Mouse (Mus musculus): ENCODE results near the gene Ralgds. TPM values are rescaled to one million over a fixed set of nuclear protein-coding genes. Genes with fewer than 3 reads are reported as not detected.
"Not testable (repeated sequence)": the region's sequence is repeated elsewhere in the genome, so short reads cannot be mapped to it uniquely, and the experiment has no call there.

Gene Ralgds
- 50.3 and 50.7 TPM in 2 replicates for polyA plus RNA-seq (2015; fragmentation: Nextera tagmentation; extraction: Ambion mirVana)

- no peaks in the 10 kb centered on the region for H3K9me3 ChIP-seq
- H3K4me2 ChIP-seq, result peak within 1 kb of the TSS; percentile 96
- H3K27me3 ChIP-seq, result peaks cover 5% of the 10 kb centered on the region; the same call in 1 of the 2 replicates
- peak within 1 kb of the TSS; percentile 80 for H3K4me3 ChIP-seq
- ATAC-seq (ENCODE audit: insufficient number of reproducible peaks, low FRiP score, low TSS enrichment, low read depth), result no peak
- H3K9ac ChIP-seq, result peak within 1 kb of the TSS; percentile 77
- H3K36me3 ChIP-seq, result peaks cover 7% of the 10 kb centered on the region; the same call in 1 of the 2 replicates
- peak within 1 kb of the TSS; percentile 81 for H3K27ac ChIP-seq
- under 1% methylated on average over 71 of the region's 71 CpGs for WGBS
- peaks cover 38% of the 10 kb centered on the region for H3K4me1 ChIP-seq
Measured at GRCm38 (mm10) chr2:28512798-28513401, at the start of gene Ralgds. TSS of gene Ralgds (plus strand) at chr2:28513125.

GRCm38 (mm10) chr2:28463919-28464318 lies 49.0 kb upstream of the Ralgds start:
- H3K9me3 ChIP-seq, result no peaks in the 10 kb centered on the region
- H3K36me3 ChIP-seq, result no peaks in the 10 kb centered on the region
- no peak overlapping the region for H3K4me2 ChIP-seq
- WGBS, result 44% methylated on average over 3 of the region's 3 CpGs
- no peak overlapping the region for H3K27ac ChIP-seq
- no peak overlapping the region for H3K4me3 ChIP-seq
- ATAC-seq (ENCODE audit: insufficient number of reproducible peaks, low FRiP score, low TSS enrichment, low read depth), result no peak
- peaks cover 18% of the 10 kb centered on the region for H3K4me1 ChIP-seq
- H3K27me3 ChIP-seq, result no peaks in the 10 kb centered on the region
- no peak overlapping the region for H3K9ac ChIP-seq

GRCm38 (mm10) chr2:28464919-28465318 lies 48.0 kb upstream of the Ralgds start:
- no peak overlapping the region for H3K27ac ChIP-seq
- no peak for ATAC-seq (ENCODE audit: insufficient number of reproducible peaks, low FRiP score, low TSS enrichment, low read depth)
- no peak overlapping the region for H3K4me2 ChIP-seq
- H3K9me3 ChIP-seq, result no peaks in the 10 kb centered on the region
- H3K36me3 ChIP-seq, result peaks cover 9% of the 10 kb centered on the region
- WGBS, result 72% methylated on average over 9 of the region's 9 CpGs
- peaks cover 21% of the 10 kb centered on the region for H3K4me1 ChIP-seq
- no peak overlapping the region for H3K9ac ChIP-seq
- H3K4me3 ChIP-seq, result no peak overlapping the region
- H3K27me3 ChIP-seq, result no peaks in the 10 kb centered on the region

- H3K27me3 ChIP-seq, result no peaks in the 10 kb centered on the region
- no peak within 1 kb of the TSS for H3K9ac ChIP-seq
- peak within 1 kb of the TSS; percentile 32 for H3K4me3 ChIP-seq
- peaks cover 21% of the 10 kb centered on the region for H3K4me1 ChIP-seq
- no peaks in the 10 kb centered on the region for H3K9me3 ChIP-seq
- WGBS, result 5% methylated on average over 25 of the region's 25 CpGs
- H3K36me3 ChIP-seq, result peaks cover 20% of the 10 kb centered on the region
- no peak within 1 kb of the TSS for H3K27ac ChIP-seq
- ATAC-seq (ENCODE audit: insufficient number of reproducible peaks, low FRiP score, low TSS enrichment, low read depth), result peak; percentile 62; the same call in 1 of the 2 replicates
- H3K4me2 ChIP-seq, result peak within 1 kb of the TSS; percentile 59
Measured at GRCm38 (mm10) chr2:28465836-28466518, 46.9 kb upstream of the Ralgds start, which contains the start of gene 1700007K13Rik. TSS of gene 1700007K13Rik (minus strand) at chr2:28466332.

DNA sequence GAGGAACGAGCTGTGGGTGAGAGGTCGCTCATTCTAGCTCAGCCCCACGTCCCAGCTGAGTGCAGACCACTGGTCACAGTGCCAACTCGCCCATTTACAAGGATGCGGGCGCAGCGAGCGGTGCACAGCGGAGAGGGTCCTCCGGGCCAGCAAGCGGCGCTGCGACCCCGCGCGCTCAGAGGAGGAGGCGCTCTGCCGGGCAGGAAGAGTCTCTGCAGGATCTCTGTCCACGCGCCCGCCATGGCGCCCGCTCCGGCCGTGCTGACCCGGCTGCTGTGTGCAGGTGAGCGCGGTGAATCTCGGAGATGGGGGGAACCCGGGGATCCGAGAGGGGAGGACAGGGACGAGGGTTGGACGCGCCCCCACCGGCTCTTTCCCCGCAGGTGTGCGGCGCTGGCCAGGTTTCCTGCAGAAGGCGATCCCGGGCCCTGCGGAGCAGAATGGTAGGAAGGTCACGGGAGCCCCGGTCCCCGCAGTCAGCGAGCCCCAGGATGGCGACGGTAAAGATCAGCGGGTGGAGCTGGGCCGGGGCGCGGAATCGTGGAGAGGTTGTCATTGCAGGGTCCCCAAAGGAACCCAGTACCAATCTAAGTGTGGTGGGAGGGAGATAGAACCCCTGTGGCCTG lies 45.0 kb upstream of the Ralgds start, which contains the start of gene Mrps2:
TSS of gene Mrps2 (plus strand) at position 207 of the 626 bp plus-strand sequence.
- Histone ChIP-seq H3K27me3 (no peaks in the 10 kb centered on the region), H3K4me3 (peak within 1 kb of the TSS; percentile 92), H3K36me3 (peaks cover 38% of the 10 kb centered on the region), H3K4me2 (peak within 1 kb of the TSS; percentile 56), H3K9me3 (no peaks in the 10 kb centered on the region), H3K9ac (peak within 1 kb of the TSS; percentile 92), H3K4me1 (peaks cover 21% of the 10 kb centered on the region), H3K27ac (0 out of 2 replicates have a peak within 1 kb of the TSS, but pooled peaks have one; percentile 47)
- ATAC-seq (ENCODE audit: insufficient number of reproducible peaks, low FRiP score, low TSS enrichment, low read depth), result peak; percentile 84
- under 1% methylated on average over 52 of the region's 52 CpGs for WGBS

DNA sequence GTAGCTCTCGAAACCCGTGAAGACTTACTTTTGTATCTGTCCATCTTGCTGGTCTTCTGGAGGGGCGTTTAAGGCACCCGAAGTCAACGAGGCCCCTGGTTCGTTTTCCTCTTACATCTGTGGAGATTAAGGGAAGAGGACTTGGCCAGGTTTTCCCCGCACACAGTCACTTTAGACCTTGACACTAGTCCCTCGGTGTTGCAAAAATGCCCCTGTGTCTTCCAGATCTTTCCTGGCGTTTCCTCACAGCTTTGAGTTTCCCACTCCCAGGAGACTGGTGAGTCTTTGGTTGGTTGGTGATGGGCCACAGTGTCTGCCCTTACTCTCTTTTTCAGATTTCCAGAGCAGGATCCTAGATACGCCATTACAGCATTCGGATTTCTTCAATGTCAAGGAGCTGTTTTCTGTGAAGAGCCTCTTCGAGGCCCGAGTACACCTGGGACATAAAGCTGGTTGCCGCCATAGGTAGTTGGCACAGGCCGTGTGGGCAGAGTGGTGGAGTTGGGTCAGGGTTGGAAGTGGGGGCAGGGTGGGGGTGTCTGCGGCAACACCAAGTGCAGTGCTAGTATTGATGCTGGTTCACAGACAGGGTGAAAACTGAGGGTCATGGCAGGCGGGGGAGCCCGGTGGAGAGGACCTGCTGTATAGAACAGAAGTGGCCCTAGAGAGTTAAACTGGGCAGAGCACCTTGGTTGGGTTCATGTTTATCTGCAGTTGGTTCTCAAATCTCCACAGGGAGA lies 44.3 kb upstream of the Ralgds start:
- peak overlapping the region; percentile 92 for H3K4me3 ChIP-seq
- H3K27me3 ChIP-seq, result no peaks in the 10 kb centered on the region
- H3K9ac ChIP-seq, result peak overlapping the region; percentile 92
- peaks cover 21% of the 10 kb centered on the region for H3K4me1 ChIP-seq
- H3K27ac ChIP-seq, result no peak overlapping the region
- H3K36me3 ChIP-seq, result peaks cover 39% of the 10 kb centered on the region
- WGBS, result 54% methylated on average over 18 of the region's 18 CpGs
- ATAC-seq (ENCODE audit: insufficient number of reproducible peaks, low FRiP score, low TSS enrichment, low read depth), result no peak
- H3K9me3 ChIP-seq, result no peaks in the 10 kb centered on the region
- peak overlapping the region; percentile 56 for H3K4me2 ChIP-seq

DNA sequence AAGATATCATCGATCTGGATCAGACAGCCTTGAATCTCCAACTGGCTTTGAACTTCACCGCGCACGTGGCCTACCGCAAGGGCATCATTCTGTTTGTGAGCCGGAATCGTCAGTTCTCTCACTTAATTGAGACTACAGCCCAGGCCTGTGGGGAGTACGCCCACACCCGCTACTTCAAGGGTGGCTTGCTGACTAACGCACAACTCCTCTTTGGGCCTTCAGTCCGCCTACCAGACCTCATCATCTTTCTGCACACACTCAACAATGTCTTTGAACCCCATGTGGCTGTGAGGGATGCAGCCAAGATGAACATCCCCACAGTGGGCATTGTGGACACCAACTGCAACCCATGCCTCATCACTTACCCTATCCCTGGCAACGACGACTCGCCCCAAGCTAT lies 43.5 kb upstream of the Ralgds start:
- no peak overlapping the region for H3K4me2 ChIP-seq
- peaks cover 21% of the 10 kb centered on the region for H3K4me1 ChIP-seq
- H3K36me3 ChIP-seq, result peaks cover 39% of the 10 kb centered on the region
- WGBS, result 97% methylated on average over 14 of the region's 14 CpGs
- H3K27me3 ChIP-seq, result no peaks in the 10 kb centered on the region
- H3K27ac ChIP-seq, result no peak overlapping the region
- no peak overlapping the region for H3K9ac ChIP-seq
- no peak overlapping the region for H3K4me3 ChIP-seq
- no peak for ATAC-seq (ENCODE audit: insufficient number of reproducible peaks, low FRiP score, low TSS enrichment, low read depth)
- no peaks in the 10 kb centered on the region for H3K9me3 ChIP-seq

GRCm38 (mm10) chr2:28470591-28470990 lies 42.3 kb upstream of the Ralgds start:
- peaks cover 39% of the 10 kb centered on the region for H3K36me3 ChIP-seq
- no peak overlapping the region for H3K27ac ChIP-seq
- no peaks in the 10 kb centered on the region for H3K27me3 ChIP-seq
- H3K4me1 ChIP-seq, result peaks cover 21% of the 10 kb centered on the region
- no peaks in the 10 kb centered on the region for H3K9me3 ChIP-seq
- ATAC-seq (ENCODE audit: insufficient number of reproducible peaks, low FRiP score, low TSS enrichment, low read depth), result no peak
- WGBS, result 91% methylated on average over 2 of the region's 2 CpGs
- no peak overlapping the region for H3K9ac ChIP-seq
- H3K4me3 ChIP-seq, result no peak overlapping the region
- no peak overlapping the region for H3K4me2 ChIP-seq

GRCm38 (mm10) chr2:28472011-28472410 lies 40.9 kb upstream of the Ralgds start:
- WGBS, result 94% methylated on average over 8 of the region's 8 CpGs
- not testable (repeated sequence) for ATAC-seq (ENCODE audit: insufficient number of reproducible peaks, low FRiP score, low TSS enrichment, low read depth)

GRCm38 (mm10) chr2:28477993-28478392 lies 34.9 kb upstream of the Ralgds start:
- H3K27ac ChIP-seq; H3K9me3 ChIP-seq; H3K27me3 ChIP-seq; ATAC-seq (ENCODE audit: insufficient number of reproducible peaks, low FRiP score, low TSS enrichment, low read depth); H3K4me2 ChIP-seq; H3K4me3 ChIP-seq; H3K36me3 ChIP-seq; H3K9ac ChIP-seq; H3K4me1 ChIP-seq: not testable (repeated sequence)
- 91% methylated on average over 5 of the region's 5 CpGs for WGBS

More at GRCm38 (mm10) chr2:28472011-28472410, 40.9 kb upstream of the Ralgds start:
- H3K27ac ChIP-seq, H3K9ac ChIP-seq, H3K27me3 ChIP-seq, H3K9me3 ChIP-seq, H3K4me3 ChIP-seq, H3K4me2 ChIP-seq: not testable (repeated sequence)
- peaks cover 11% of the 10 kb centered on the region for H3K4me1 ChIP-seq
- peaks cover 39% of the 10 kb centered on the region for H3K36me3 ChIP-seq
